Mouse (Mus musculus): ENCODE measurements around the gene Egfl6.

DNA sequence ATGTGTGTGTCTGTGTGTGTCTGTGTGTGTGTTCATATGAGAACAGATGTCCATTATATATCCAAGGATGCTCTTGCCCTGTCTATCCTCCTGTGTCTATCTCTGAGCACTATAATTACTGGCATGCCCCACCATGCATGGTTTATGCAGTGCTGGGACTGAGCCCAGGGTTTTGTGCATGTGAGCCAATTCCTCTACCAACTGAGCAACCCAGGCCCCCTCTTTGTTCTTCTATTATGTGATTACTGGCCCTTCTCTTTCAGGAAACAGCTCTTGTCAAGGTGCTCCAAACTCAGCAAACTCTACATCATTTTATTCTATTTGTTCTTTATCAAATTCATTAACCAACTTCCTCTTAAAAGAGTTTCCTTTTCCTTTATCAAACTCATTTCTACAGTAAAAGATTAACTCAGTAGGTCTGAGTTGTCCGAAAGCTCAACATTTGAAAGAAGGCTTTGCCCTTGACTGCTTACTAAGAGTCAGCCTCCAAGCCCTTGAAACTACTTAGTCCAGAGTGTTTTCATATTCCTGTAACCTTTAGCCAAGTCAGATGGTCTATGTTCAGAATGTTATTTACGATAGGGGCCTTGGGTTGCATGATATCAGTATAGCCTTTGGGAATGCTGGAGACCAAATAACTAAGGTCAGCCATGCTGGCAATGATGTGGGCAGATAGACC is 59.7 kb downstream of the Egfl6 start:
- no peak for TF ChIP-seq CTCF (IDR thresholded peaks at IDR 0.05; ENCODE audit: low read depth)
- no peak for TF ChIP-seq EP300 (IDR thresholded peaks at IDR 0.05; ENCODE audit: low read depth)

Measured in heart, postnatal 0 days (tissue).